In the genomic region with DNA sequence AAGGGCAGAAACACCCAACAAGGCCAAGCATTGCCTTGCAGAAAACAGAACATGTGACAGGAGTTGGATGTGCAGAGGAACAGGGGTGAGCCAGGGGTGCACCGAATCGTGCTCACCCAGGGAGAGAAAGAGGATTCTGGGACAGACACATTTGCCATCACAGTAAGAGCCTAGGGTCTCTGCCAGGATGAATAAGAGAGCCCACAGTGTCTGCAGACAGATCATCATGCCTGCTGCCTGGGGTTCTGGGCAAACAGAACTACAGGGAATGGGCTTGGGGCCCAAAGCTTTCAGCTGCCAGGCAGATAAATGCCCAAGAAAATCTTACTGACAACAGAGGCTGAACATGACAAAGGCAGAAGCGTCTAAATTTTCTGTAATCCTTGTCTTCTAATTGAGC, we compare ENCODE assay signal across 20 mouse cellular contexts. TPM values are rescaled to one million over a fixed set of nuclear protein-coding genes. Genes with fewer than 3 reads are reported as not detected.
DNase-seq lines count a peak whose midpoint lies in the region; ATAC-seq and TF ChIP-seq lines count a peak whose summit lies in the region.
"Had no signal": no experiment of that assay in that cellular context is flagged by ENCODE, and none has a peak within 500 bp of the region (broad histone marks: within the 10 kb centered on the region; RNA-seq: fewer than 3 reads in every experiment).

No protein-coding gene starts in this region.

- H3K9me3 ChIP-seq in forebrain, embryonic 15.5 days = no peaks in the 10 kb centered on the region
- no peaks in the 10 kb centered on the region for H3K9me3 ChIP-seq in forebrain, embryonic 12.5 days
- H3K9me3 ChIP-seq in hindbrain, postnatal 0 days (ENCODE audit: low read length) = no peaks in the 10 kb centered on the region
- H3K9me3 ChIP-seq in hindbrain, embryonic 12.5 days (replicated peaks) = no peaks in the 10 kb centered on the region
- H3K9me3 ChIP-seq: embryonic facial prominence, embryonic 10.5 days had no signal

- peak; percentile 34; the same call in 1 of the 2 replicates for ATAC-seq in forebrain, embryonic 15.5 days (replicated peaks)
- ATAC-seq in forebrain, embryonic 12.5 days (ENCODE audit: low FRiP score) = no peak
- peak; percentile 91 for ATAC-seq in hindbrain, postnatal 0 days
- no peak for ATAC-seq in hindbrain, embryonic 12.5 days (ENCODE audit: low FRiP score)
- no peak for ATAC-seq in megakaryocyte, adult 5-6 weeks (ENCODE audit: poor library complexity, severe bottlenecking)
- ATAC-seq: intestine, postnatal 0 days; Patski had no signal

- H3K4me2 ChIP-seq in forebrain, embryonic 15.5 days (replicated peaks) = no peak overlapping the region
- H3K4me2 ChIP-seq in forebrain, embryonic 12.5 days = no peak overlapping the region
- no peak overlapping the region for H3K4me2 ChIP-seq in hindbrain, postnatal 0 days (ENCODE audit: low read depth, low read length)
- no peak overlapping the region for H3K4me2 ChIP-seq in hindbrain, embryonic 12.5 days (replicated peaks)

- peak; percentile 78 for DNase-seq in hindbrain, postnatal 0 days (ENCODE audit: low spot score)
- DNase-seq in brain, embryonic 14.5 days (ENCODE audit: low read depth) = peak; percentile 53
- peak; percentile 87 to 92 for DNase-seq in cerebellum, postnatal 10 days
- no peak for DNase-seq in thymus, postnatal 10 days (ENCODE audit: low spot score in 2 of 2)
- DNase-seq: adrenal gland, postnatal 36 days; kidney, postnatal 25 days; layer of hippocampus, postnatal 36 days; lung, postnatal 10 days; right cerebral cortex, adult 18-20 months; thymus, adult 2 months had no signal

- 76% methylated on average over 3 of the region's 3 CpGs for WGBS in forebrain, embryonic 15.5 days
- 93% methylated on average over 3 of the region's 3 CpGs for WGBS in forebrain, embryonic 12.5 days
- 45% methylated on average over 3 of the region's 3 CpGs for WGBS in hindbrain, postnatal 0 days
- whole genome bisulfite sequencing in hindbrain, embryonic 12.5 days = 84% methylated on average over 3 of the region's 3 CpGs

- no peak overlapping the region for H3K27ac ChIP-seq in forebrain, embryonic 15.5 days (replicated peaks)
- no peak overlapping the region for H3K27ac ChIP-seq in forebrain, embryonic 12.5 days
- H3K27ac ChIP-seq in hindbrain, postnatal 0 days = peak overlapping the region; percentile 60
- no peak overlapping the region for H3K27ac ChIP-seq in hindbrain, embryonic 12.5 days
- H3K27ac ChIP-seq: embryonic facial prominence, embryonic 10.5 days; liver, embryonic 14.5 days had no signal

- H3K4me3 ChIP-seq in forebrain, embryonic 15.5 days = no peak overlapping the region
- no peak overlapping the region for H3K4me3 ChIP-seq in forebrain, embryonic 12.5 days (replicated peaks)
- H3K4me3 ChIP-seq in hindbrain, postnatal 0 days (ENCODE audit: low read length) = no peak overlapping the region
- no peak overlapping the region for H3K4me3 ChIP-seq in hindbrain, embryonic 12.5 days
- H3K4me3 ChIP-seq: embryonic facial prominence, embryonic 10.5 days; erythroblast, embryonic 14.5 days; myocyte had no signal

- H3K4me1 ChIP-seq in forebrain, embryonic 15.5 days = peaks cover 4% of the 10 kb centered on the region; the same call in 1 of the 2 replicates
- no peaks in the 10 kb centered on the region for H3K4me1 ChIP-seq in forebrain, embryonic 12.5 days
- peaks cover 13% of the 10 kb centered on the region; the same call in 1 of the 2 replicates for H3K4me1 ChIP-seq in hindbrain, postnatal 0 days (ENCODE audit: insufficient read depth, low read length)
- H3K4me1 ChIP-seq in hindbrain, embryonic 12.5 days = no peaks in the 10 kb centered on the region; the same call in 1 of the 2 replicates
- H3K4me1 ChIP-seq: embryonic facial prominence, embryonic 10.5 days had no signal

- no peaks in the 10 kb centered on the region for H3K27me3 ChIP-seq in forebrain, embryonic 15.5 days
- no peaks in the 10 kb centered on the region for H3K27me3 ChIP-seq in forebrain, embryonic 12.5 days
- no peaks in the 10 kb centered on the region for H3K27me3 ChIP-seq in hindbrain, postnatal 0 days (ENCODE audit: insufficient read depth, low read length)
- H3K27me3 ChIP-seq in hindbrain, embryonic 12.5 days = no peaks in the 10 kb centered on the region
- H3K27me3 ChIP-seq: Patski had no signal

- TF ChIP-seq CTCF in hindbrain, postnatal 0 days (IDR thresholded peaks at IDR 0.05; ENCODE audit: low read depth) = no peak
- TF ChIP-seq CTCF in brain, embryonic 14.5 days (IDR thresholded peaks at IDR 0.05; ENCODE audit: borderline replicate concordance, extremely low read depth, insufficient read depth, insufficient read length) = no peak

- no peak overlapping the region for H3K9ac ChIP-seq in forebrain, embryonic 15.5 days (replicated peaks)
- no peak overlapping the region for H3K9ac ChIP-seq in forebrain, embryonic 12.5 days
- H3K9ac ChIP-seq in hindbrain, postnatal 0 days (replicated peaks; ENCODE audit: low read length) = no peak overlapping the region
- H3K9ac ChIP-seq in hindbrain, embryonic 12.5 days = no peak overlapping the region
- H3K9ac ChIP-seq: liver, embryonic 14.5 days had no signal

- no peak for TF ChIP-seq POLR2A in brain, embryonic 14.5 days (IDR thresholded peaks at IDR 0.05; ENCODE audit: borderline replicate concordance, extremely low read depth, insufficient read depth, insufficient read length, poor library complexity, severe bottlenecking)

- no peaks in the 10 kb centered on the region for H3K36me3 ChIP-seq in forebrain, embryonic 15.5 days
- H3K36me3 ChIP-seq in forebrain, embryonic 12.5 days (replicated peaks) = no peaks in the 10 kb centered on the region
- H3K36me3 ChIP-seq in hindbrain, postnatal 0 days (ENCODE audit: insufficient read depth, low read length) = no peaks in the 10 kb centered on the region
- H3K36me3 ChIP-seq in hindbrain, embryonic 12.5 days = no peaks in the 10 kb centered on the region
- H3K36me3 ChIP-seq: embryonic facial prominence, embryonic 10.5 days had no signal

RNA-seq across cellular contexts. Expression of gene Dpt, which starts 14.9 kb away (rescaled TPM):
- polyA plus RNA-seq in forebrain, embryonic 15.5 days (2015; fragmentation: Nextera tagmentation; extraction: Ambion mirVana) = not detected in 2 replicates
- polyA plus RNA-seq in forebrain, embryonic 12.5 days (2016; fragmentation: Nextera tagmentation; extraction: Ambion mirVana) = not detected in 2 replicates
- 0.14 and 0.68 TPM in 2 replicates for total RNA-seq in hindbrain, postnatal 0 days (2014; rRNA removed)
- polyA plus RNA-seq in hindbrain, postnatal 0 days (2015; fragmentation: Nextera tagmentation; extraction: Ambion mirVana) = 0.83 and 1.1 TPM in 2 replicates
- polyA plus RNA-seq in hindbrain, embryonic 12.5 days (2016; fragmentation: Nextera tagmentation; extraction: Ambion mirVana) = 0.28 and 0.78 TPM in 2 replicates
- polyA plus RNA-seq in brain, embryonic 14.5 days (2012; rRNA removed) = 2.1 and 3.0 TPM in 2 replicates
- total RNA-seq in megakaryocyte, adult 5-6 weeks (2015) = not detected in 2 replicates
- not detected in 2 replicates for total RNA-seq in megakaryocyte, adult 5-6 weeks (2017)

Comparison
In these comparisons a context has a peak if more than half of its experiments do, and no peak if none do; other contexts are left out.
1. ATAC-seq: peak in forebrain, embryonic 15.5 days (single experiment) and hindbrain, postnatal 0 days (single experiment); none in forebrain, embryonic 12.5 days (single experiment), hindbrain, embryonic 12.5 days (single experiment) and megakaryocyte, adult 5-6 weeks (single experiment).
2. DNase-seq: peak in hindbrain, postnatal 0 days (single experiment), brain, embryonic 14.5 days (single experiment) and cerebellum, postnatal 10 days (2 of 2); none in thymus, postnatal 10 days (0 of 2).